Mouse (Mus musculus) right cerebral cortex, postnatal 25 days (tissue): ENCODE measurements around the gene Gm10053.
A peak's percentile ranks its signal among the peaks of the same experiment; 100 is the strongest.
"Not testable (repeated sequence)": the region's sequence is repeated elsewhere in the genome, so short reads cannot be mapped to it uniquely, and the experiment has no call there.

ENCODE experiments used
- DNase-seq: peaks from one replicate; pipeline ENCODE4 v3.0.0; 2022

Gene Gm10053

DNA sequence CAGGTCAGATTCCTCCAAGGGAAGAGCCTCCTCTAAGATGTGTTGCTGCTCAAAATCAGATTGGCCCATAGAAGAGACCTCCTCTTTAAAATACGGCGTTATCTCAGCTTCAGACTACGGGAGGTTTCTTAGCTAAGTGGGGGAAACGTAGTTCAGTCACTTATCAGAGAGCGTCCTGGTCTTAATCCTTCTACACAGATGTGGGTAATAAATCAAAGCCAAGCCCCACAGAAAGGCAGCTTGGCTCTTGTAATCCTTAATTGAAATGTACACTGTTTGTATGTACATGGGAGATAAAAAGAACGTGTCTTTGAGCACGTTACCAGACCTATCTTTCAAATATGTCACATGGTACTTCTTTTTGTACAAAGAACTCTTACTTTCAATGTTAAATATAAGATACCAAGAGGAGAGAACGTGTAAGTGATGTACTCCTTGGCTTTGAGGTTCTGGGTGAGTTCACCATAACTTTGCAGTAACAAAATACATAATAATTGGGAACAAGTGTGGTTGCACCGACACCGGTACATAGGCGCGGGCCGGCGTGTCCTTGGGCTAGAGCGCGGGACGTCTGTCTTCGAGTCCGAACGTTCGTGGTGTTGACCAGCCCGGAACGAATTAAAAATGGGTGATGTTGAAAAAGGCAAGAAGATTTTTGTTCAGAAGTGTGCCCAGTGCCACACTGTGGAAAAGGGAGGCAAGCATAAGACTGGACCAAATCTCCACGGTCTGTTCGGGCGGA is at the start of gene Gm10053:
Gm10053 (plus strand) TSS at position 558 of the 742 bp plus-strand sequence.
- DNase-seq, result not testable (repeated sequence)

GRCm38 (mm10) chr19:24842080-24842479 is 33.4 kb upstream of the Gm10053 start:
- no peak for DNase-seq

- no peak for DNase-seq
Observed at GRCm38 (mm10) chr19:24845007-24845546, 30.4 kb upstream of the Gm10053 start.

DNA sequence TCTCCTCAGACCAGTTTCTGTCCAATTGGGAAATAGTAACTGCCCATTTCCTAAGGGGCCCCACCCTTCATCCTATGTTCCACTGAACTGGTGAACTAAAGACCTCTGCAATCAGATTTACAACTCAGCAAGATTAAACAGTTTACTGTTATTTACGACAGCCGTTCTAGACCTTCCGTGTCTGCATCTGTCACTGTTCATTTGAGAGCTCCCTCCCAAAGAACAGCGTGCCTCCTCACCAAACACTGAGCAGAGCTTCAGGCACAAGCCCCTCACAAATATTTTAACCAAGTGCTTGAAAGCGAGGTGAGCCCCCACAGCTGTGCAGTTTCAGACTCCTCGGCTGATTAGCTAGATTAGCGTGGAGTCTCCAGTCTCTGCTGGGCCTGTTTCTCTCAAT is 27.1 kb upstream of the Gm10053 start:
- no peak for DNase-seq

DNA sequence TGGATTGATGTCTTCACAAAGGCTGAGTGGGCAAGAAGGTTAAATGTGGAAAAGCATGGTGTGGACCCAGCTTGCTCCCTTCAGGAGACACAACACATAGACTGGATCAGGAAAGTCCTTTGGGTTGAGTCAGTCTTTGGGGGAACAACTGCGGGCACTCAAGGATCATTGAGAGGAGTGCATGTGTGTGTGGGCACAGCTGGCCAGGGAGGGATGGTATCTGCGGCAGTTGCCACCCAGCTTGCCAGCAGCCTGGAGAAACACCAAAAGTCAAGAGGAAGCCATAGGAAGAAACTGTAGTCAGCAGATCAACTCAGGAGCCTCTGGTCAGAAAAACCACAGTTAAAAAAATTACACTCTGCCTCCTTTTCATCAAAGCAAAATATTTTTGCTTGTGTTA is 26.6 kb upstream of the Gm10053 start:
- no peak for DNase-seq

GRCm38 (mm10) chr19:24851456-24852315 is 23.8 kb upstream of the Gm10053 start:
- DNase-seq, result no peak

- DNase-seq, result no peak
Observed at GRCm38 (mm10) chr19:24861276-24861611, 14.2 kb upstream of the Gm10053 start.

DNA sequence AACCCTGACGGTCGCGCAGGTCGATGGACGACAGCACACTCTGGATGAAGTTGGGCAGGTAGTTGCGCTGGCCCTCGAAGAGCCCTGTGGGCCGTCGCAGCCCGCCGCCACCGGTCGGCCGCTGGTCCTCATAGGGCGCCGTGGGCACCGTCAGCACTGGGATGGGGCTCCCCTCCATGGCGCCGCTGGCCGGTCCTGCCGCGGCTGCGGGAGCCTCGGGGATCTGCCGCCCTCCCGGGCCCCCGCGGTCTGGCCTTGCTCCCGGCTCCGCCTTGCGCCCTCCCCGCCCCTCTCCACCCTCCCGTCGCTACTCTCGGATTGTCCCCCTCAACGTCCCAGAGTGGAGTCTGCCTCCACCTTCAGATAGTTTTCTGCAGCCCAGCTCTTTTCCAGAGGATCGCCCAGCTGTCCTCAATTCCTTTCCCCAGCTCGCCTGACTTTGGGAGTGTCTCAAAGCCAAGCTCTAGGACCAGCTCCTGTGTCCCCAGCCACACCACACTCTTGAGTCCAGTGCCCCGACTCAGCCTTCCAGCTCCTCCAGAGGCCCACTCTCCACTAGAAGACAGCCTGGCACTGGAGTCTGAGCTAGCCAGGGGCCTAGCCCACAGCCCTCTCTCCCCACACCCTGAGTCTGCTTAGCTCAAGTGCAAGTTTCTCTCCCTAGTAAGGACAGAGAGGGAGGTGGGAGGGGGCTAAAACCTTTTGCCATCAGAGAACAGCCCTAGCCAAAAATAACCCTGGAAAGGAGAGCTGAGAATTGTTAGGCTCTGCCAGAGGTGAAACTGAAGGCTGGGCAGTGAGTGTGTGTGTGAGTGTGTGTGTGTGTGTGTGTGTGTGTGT is 13.7 kb upstream of the Gm10053 start, which contains the start of gene Pgm5:
Pgm5 (minus strand) TSS at position 244 of the 840 bp plus-strand sequence.
- DNase-seq, result no peak

DNA sequence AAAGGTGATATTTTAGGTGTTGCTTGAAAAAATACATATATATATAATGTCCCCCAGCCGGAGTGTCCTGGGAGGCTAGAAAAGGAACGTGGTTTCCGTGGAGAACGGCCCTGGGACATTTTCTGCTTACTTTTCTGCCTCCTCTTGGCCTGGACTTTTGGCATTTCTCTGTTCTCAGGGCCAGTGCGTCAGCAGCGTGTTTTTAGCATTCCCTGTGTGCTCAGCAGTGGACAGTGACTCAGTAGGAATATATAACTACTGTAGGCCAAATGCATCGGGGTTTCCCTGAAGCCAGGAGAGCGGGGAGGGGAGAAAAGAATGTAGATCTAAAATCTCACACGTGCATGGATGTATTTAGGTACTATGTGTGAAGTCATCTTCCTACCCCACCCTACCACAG is 10.1 kb upstream of the Gm10053 start:
- no peak for DNase-seq

DNA sequence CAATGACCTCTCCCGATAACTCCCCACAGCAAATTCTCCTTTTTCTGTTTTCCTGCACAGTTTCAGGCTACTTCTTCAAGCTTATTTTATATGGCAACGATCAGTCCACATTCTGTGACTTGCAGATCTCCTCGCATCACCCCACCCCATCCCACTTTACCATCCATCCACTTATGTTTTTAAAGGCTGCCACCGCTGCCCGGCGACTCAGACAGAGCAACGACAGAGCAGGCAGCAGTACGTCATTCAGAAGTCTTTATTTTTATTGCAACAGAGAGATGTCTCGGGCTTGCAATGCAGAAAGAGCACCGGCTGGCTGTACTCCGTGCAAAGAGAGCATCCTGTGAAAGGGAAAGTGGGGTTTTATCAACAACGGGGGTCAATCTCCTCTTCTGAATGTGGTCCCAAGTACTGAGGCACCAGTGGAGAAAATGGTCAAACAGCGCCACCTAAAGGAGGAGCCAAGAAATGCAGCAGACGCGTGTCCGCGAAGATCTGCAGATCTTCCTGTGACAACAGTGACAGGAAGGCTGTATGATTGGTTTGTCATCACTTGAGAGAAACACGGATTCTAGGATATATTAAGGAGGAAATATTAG is 4.3 kb upstream of the Gm10053 start:
- peak; percentile 56 for DNase-seq

DNA sequence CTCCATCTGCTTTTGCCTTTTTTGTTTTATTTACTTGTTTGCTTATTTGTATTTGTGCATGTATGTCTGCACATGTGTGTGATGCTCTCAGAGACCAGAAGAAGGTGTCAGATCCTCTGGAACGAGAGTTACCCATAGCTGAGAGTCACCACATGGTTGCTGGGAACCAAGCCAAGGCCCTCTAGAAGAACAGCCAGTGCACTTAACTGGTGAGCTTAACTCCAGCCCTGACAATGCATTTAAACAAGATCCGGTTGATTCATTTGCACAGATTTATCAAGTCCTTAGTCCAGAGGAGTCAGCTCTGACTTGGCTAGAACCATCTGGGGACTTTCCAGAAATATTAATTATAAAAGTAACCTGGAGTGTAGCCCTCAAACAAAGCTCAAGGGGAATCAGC is 1.6 kb upstream of the Gm10053 start:
- DNase-seq, result no peak

- DNase-seq, result no peak
Observed at GRCm38 (mm10) chr19:24881237-24881636, 5.8 kb downstream of the Gm10053 start.

DNA sequence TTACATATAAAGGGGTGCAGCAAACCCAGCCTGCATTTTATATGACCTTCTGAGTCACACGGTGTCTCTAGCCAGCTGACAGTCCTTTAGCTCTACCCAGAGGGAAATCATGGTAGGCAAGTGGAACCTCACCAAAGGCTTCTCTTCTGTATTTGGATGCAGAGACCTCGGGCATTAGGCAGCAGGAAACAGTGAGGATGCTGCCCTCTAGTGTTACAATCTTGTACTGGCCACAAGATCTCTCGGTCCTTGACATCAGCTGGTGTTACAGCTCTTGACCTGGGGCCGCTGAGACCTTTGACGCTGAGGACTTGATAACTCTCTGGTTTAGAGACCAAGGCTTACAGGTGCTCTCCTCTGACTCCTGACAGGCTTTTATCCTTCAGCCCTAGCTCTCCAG is 10.0 kb downstream of the Gm10053 start:
- DNase-seq, result no peak

DNA sequence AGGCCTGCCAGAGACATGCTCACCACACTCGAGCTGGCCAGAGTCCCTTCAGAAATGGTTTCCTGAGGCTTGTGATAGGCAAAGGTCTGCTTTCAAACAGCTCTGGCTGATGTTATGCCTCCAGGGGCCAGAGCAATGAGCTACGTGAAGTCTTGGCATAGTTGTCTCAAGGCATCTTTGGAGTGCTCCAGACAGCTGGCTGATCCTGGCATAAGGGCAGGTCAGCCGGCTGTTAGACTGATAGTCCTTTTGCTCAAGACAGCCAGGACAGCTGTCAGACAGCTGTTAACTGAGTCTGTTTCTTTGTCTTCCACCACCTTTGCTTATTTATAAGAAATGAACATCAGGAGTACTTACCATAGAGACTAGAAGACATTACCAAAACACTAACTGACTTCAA is 11.4 kb downstream of the Gm10053 start:
- no peak for DNase-seq

DNA sequence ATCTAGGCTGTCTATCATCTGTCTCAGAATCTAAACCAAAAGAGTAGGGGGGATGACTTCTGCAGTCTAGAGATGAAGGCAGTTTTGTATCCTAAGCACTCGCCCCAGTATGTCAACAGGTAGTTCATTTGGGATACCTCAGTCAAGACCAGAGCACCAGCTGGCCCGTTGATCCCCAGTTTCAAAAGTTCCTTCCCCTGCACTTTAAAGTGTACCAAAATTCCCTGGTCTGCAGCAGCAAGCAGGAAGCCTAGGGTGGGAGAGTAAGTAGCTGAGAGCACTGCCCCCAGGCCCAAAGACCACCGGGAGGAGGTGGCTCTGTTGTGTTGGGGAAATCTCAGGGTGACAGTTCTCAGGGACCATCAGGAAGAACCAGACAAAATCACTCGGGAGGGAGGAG is 21.1 kb downstream of the Gm10053 start:
- DNase-seq, result no peak

- DNase-seq, result no peak
Observed at GRCm38 (mm10) chr19:24897006-24897895, 21.8 kb downstream of the Gm10053 start.

DNA sequence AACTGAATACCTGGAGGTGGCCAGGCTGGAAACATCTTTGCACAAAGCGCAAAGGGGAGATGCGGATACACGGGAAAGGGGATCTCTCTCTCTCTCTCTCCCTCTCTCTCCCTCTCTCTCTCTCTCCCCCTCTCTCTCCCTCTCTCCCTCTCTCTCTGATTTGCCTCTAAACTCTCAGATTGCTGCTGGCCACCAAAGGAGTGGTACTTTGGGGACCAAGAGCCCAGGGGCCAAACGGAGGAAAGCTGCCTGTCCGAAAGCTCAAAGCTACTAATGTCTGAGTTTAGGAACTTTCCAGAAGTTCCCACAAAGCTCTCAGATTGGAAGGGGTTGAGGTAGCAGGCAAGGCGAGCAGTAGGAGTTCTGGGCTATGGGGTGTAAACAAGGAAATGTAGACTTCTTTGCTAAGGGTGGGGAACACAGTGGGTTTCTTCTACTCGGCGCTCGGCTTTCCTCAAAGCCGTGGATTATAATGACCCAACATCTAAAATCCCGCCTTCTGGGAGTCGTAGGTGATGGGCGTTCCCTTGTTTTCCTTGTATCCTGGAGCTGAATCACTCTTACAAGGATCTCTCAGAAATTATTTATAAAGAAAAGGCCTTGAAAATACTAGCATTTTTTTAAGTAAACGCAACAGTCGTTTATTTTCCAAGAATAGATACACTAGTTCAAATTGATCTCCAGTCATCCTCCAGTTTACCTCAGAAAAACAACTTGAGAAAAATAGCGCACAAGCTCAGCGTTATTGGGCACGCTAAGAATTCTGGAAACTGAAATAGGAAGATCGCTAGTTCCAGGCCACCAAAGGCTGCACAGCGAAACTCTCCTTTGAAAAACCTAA is 22.6 kb downstream of the Gm10053 start:
- DNase-seq, result no peak

DNA sequence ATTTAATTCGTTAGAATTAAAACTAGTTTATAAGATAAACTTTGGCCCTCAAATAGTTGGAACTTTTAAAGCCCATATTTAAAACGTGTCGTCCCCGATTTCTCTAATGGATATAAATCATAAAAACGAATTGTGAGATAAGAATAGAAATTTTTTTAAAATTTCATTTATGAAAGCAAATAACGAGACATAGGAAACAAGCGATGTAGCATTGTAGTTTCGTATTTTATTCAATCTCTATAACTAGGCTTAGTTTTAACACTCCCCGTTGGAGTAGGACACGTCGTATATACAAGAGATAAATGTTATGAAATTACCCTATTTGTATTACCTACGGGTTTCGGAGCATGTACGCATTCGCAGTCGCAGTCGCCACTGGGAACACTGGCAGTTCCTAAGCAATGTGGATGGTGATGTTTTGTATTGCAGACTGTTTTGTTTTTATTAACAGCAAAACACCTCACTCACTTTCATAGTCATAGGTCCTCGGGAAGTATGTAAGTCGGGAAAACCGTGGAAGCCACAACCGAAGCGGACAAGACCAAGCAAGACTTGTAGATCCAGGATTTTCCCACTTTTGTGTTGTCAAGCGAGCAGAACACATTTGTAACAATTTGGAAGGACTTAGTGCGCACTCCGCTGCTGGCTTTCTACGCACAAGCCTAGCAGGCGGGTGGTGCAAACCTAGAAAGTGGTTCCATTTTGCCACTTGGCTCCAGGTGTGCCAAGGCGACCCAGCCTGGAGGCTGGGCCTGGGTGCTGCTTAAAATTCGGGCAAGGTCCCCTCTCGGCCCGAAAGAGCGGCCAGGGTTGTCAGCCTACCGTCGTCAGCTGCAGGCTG is 23.5 kb downstream of the Gm10053 start:
- DNase-seq, result peak; percentile 23
